Mouse (Mus musculus) neural tube, embryonic 14.5 days (tissue): ENCODE data around the gene Hps1. TPM values are rescaled to one million over a fixed set of nuclear protein-coding genes. Genes with fewer than 3 reads are reported as not detected.
"Not testable (repeated sequence)": the region's sequence is repeated elsewhere in the genome, so short reads cannot be mapped to it uniquely, and the experiment has no call there.

ENCODE experiments used
- ATAC-seq: fragments of 200-750 bp; cut with Nextera tagmentation; 2 replicates; pipeline ENCODE4 v1.8.0; 2017; ENCODE audit warnings: low read depth, mild to moderate bottlenecking, moderate TSS enrichment, moderate library complexity
- H3K27ac ChIP-seq: fragments of 300-500 bp; sonication (generic); 2 replicates; pipeline ENCODE4 v1.5.1; 2014; ENCODE audit warnings: low read depth, mild to moderate bottlenecking, control low read depth, low read length, moderate library complexity, mixed read lengths
- H3K27me3 ChIP-seq: fragments of 300-500 bp; sonication (generic); 2 replicates; pipeline ENCODE4 v1.6.1; 2014; ENCODE audit warnings: low read length; ENCODE audit not compliant: control insufficient read depth, insufficient read depth
- H3K36me3 ChIP-seq: fragments of 300-500 bp; sonication (generic); 2 replicates; pipeline ENCODE4 v1.6.1; 2014; ENCODE audit warnings: low read length, mixed read lengths; ENCODE audit not compliant: control insufficient read depth, insufficient read depth
- H3K4me1 ChIP-seq: fragments of 300-500 bp; sonication (generic); 2 replicates; pipeline ENCODE4 v1.6.1; 2014; ENCODE audit warnings: low read length; ENCODE audit not compliant: control insufficient read depth, insufficient read depth
- H3K4me2 ChIP-seq: fragments of 300-500 bp; sonication (generic); 2 replicates; pipeline ENCODE4 v1.6.1; 2014; ENCODE audit warnings: mild to moderate bottlenecking, low read depth, low read length, control low read depth
- H3K4me3 ChIP-seq: fragments of 300-500 bp; sonication (generic); 2 replicates; pipeline ENCODE4 v1.5.1; 2014; ENCODE audit warnings: low read depth, low read length, control low read depth, mixed read lengths
- H3K9ac ChIP-seq: fragments of 300-500 bp; sonication (generic); replicated peaks from 2 replicates; pipeline ENCODE4 v1.6.1; 2014; ENCODE audit warnings: low read depth, mild to moderate bottlenecking, control low read depth, low read length, mixed read lengths
- H3K9me3 ChIP-seq: fragments of 300-500 bp; sonication (generic); 2 replicates; pipeline ENCODE4 v1.6.1; 2016; ENCODE audit warnings: low read length; ENCODE audit not compliant: control insufficient read depth
- WGBS: fragments of 180-500 bp; shearing (Covaris S2); extraction: QIAGEN DNeasy Blood & Tissue Kit; methylation state at CpG from one replicate; pipeline ENCODE4 v1.1.7; 2014; 5-methylcytosine and 5-hydroxymethylcytosine counted together
- polyA plus RNA-seq: library from polyadenylated mRNA; unstranded; fragments of >200 nt; fragmentation: Nextera tagmentation; extraction: Ambion mirVana; gene quantifications from 2 replicates; pipeline ENCODE4 v1.2.1, GENCODE M21; 2014

Hps1 gene
- polyA plus RNA-seq, 1 experiment from 2014 or later = 10.3 TPM

GRCm38 (mm10) chr19:42795801-42796200 lies 16.0 kb upstream of the Hps1 start:
- no peaks in the 10 kb centered on the region for H3K4me1 ChIP-seq
- 21% methylated on average over 9 of the region's 9 CpGs for WGBS

GRCm38 (mm10) chr19:42794914-42795613 lies 15.3 kb upstream of the Hps1 start:
- H3K27ac ChIP-seq = no peak overlapping the region
- H3K36me3 ChIP-seq = no peaks in the 10 kb centered on the region
- peak overlapping the region; percentile 35 for H3K4me3 ChIP-seq
- no peaks in the 10 kb centered on the region for H3K27me3 ChIP-seq
- H3K4me1 ChIP-seq = no peaks in the 10 kb centered on the region
- 1% methylated on average over 31 of the region's 31 CpGs for WGBS
- no peaks in the 10 kb centered on the region for H3K9me3 ChIP-seq
- ATAC-seq = peak; percentile 93
- H3K9ac ChIP-seq = peak overlapping the region; percentile 43
- peak overlapping the region; percentile 81 for H3K4me2 ChIP-seq

More at GRCm38 (mm10) chr19:42795801-42796200, 16.0 kb upstream of the Hps1 start:
- Histone ChIP-seq H3K4me3 (no peak overlapping the region), H3K9ac (no peak overlapping the region), H3K36me3 (no peaks in the 10 kb centered on the region), H3K27ac (no peak overlapping the region), H3K27me3 (no peaks in the 10 kb centered on the region), H3K4me2 (peak overlapping the region; percentile 81; the same call in 1 of the 2 replicates), H3K9me3 (no peaks in the 10 kb centered on the region)
- no peak for ATAC-seq

GRCm38 (mm10) chr19:42788311-42788710 lies 8.5 kb upstream of the Hps1 start:
- Histone ChIP-seq H3K4me3 (no peak overlapping the region), H3K4me2 (no peak overlapping the region), H3K36me3 (no peaks in the 10 kb centered on the region), H3K9ac (no peak overlapping the region), H3K9me3 (no peaks in the 10 kb centered on the region), H3K4me1 (no peaks in the 10 kb centered on the region), H3K27ac (no peak overlapping the region), H3K27me3 (no peaks in the 10 kb centered on the region)
- 49% methylated on average over 5 of the region's 5 CpGs for WGBS
- no peak for ATAC-seq

GRCm38 (mm10) chr19:42785562-42786220 lies 5.9 kb upstream of the Hps1 start:
- Histone ChIP-seq H3K9ac (no peak overlapping the region), H3K4me3 (no peak overlapping the region), H3K9me3 (no peaks in the 10 kb centered on the region), H3K27me3 (no peaks in the 10 kb centered on the region), H3K4me2 (no peak overlapping the region), H3K4me1 (no peaks in the 10 kb centered on the region), H3K36me3 (no peaks in the 10 kb centered on the region), H3K27ac (no peak overlapping the region)
- 43% methylated on average over 8 of the region's 8 CpGs for WGBS
- ATAC-seq = no peak

GRCm38 (mm10) chr19:42785129-42785528 lies 5.4 kb upstream of the Hps1 start:
- 33% methylated on average over 2 of the region's 2 CpGs for WGBS
- no peak overlapping the region for H3K27ac ChIP-seq
- ATAC-seq = no peak

GRCm38 (mm10) chr19:42780156-42780538 lies 369 bp upstream of the Hps1 start:
- peak overlapping the region; percentile 88 for H3K27ac ChIP-seq
- WGBS = 63% methylated on average over 7 of the region's 7 CpGs
- H3K9me3 ChIP-seq, H3K4me1 ChIP-seq, H3K36me3 ChIP-seq, ATAC-seq, H3K27me3 ChIP-seq: not testable (repeated sequence)
- peak overlapping the region; percentile 58 for H3K9ac ChIP-seq
- peak overlapping the region; percentile 57 for H3K4me3 ChIP-seq
- H3K4me2 ChIP-seq = peak overlapping the region; percentile 67

More at GRCm38 (mm10) chr19:42785129-42785528, 5.4 kb upstream of the Hps1 start:
- H3K4me3 ChIP-seq = no peak overlapping the region
- no peak overlapping the region for H3K9ac ChIP-seq
- H3K9me3 ChIP-seq = no peaks in the 10 kb centered on the region
- no peaks in the 10 kb centered on the region for H3K4me1 ChIP-seq
- H3K27me3 ChIP-seq = no peaks in the 10 kb centered on the region
- no peaks in the 10 kb centered on the region for H3K36me3 ChIP-seq
- no peak overlapping the region for H3K4me2 ChIP-seq

GRCm38 (mm10) chr19:42777801-42778200 lies 2.0 kb downstream of the Hps1 start:
- H3K9ac ChIP-seq = no peak overlapping the region
- no peaks in the 10 kb centered on the region for H3K36me3 ChIP-seq
- no peak for ATAC-seq
- no peak overlapping the region for H3K4me3 ChIP-seq
- no peak overlapping the region for H3K4me2 ChIP-seq
- H3K27ac ChIP-seq = no peak overlapping the region
- H3K27me3 ChIP-seq = no peaks in the 10 kb centered on the region
- H3K4me1 ChIP-seq = peaks cover 2% of the 10 kb centered on the region; the same call in 1 of the 2 replicates
- 79% methylated on average over 5 of the region's 5 CpGs for WGBS
- no peaks in the 10 kb centered on the region for H3K9me3 ChIP-seq

GRCm38 (mm10) chr19:42776813-42777212 lies 3.0 kb downstream of the Hps1 start:
- H3K9ac ChIP-seq = no peak overlapping the region
- no peaks in the 10 kb centered on the region for H3K9me3 ChIP-seq
- H3K36me3 ChIP-seq = no peaks in the 10 kb centered on the region
- no peaks in the 10 kb centered on the region for H3K27me3 ChIP-seq
- peaks cover 2% of the 10 kb centered on the region; the same call in 1 of the 2 replicates for H3K4me1 ChIP-seq
- no peak overlapping the region for H3K4me2 ChIP-seq
- H3K4me3 ChIP-seq = no peak overlapping the region
- no peak for ATAC-seq
- H3K27ac ChIP-seq = no peak overlapping the region
- 100% methylated on average over 1 of the region's 1 CpGs for WGBS

GRCm38 (mm10) chr19:42770141-42770872 lies 9.5 kb downstream of the Hps1 start:
- no peak overlapping the region for H3K9ac ChIP-seq
- no peak overlapping the region for H3K27ac ChIP-seq
- WGBS = 79% methylated on average over 23 of the region's 23 CpGs
- H3K4me2 ChIP-seq = no peak overlapping the region
- no peak for ATAC-seq
- H3K36me3 ChIP-seq = no peaks in the 10 kb centered on the region
- H3K4me1 ChIP-seq = no peaks in the 10 kb centered on the region
- no peaks in the 10 kb centered on the region for H3K9me3 ChIP-seq
- no peaks in the 10 kb centered on the region for H3K27me3 ChIP-seq
- no peak overlapping the region for H3K4me3 ChIP-seq
